Mouse (Mus musculus): ENCODE measurements around the gene Ears2.

DNA sequence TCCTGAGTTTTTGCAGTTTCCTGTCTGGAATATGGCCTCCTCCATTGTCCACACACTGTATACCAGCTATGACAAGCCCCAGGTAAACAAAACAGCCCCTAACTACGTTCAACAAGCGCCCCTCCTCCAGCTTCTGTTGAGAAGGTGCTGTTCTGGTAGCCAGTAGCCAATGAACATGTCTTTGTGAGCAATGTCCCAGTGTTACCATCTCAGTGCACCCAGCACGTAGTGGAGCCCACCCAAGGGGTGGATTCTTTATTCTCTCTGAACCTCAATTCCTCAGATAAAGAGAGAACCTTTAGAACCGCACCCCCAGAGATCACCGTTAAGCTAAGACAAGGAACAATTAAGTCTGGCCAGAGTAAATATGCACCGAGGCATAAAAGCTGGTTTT, 46.8 kb downstream of the Ears2 start:
- TF ChIP-seq CTCF (IDR thresholded peaks at IDR 0.05; ENCODE audit: insufficient read depth, low read length) = no peak
- TF ChIP-seq POLR2A (IDR thresholded peaks at IDR 0.05; ENCODE audit: borderline replicate concordance, extremely low read depth, low read depth, low read length) = no peak

Data from lung, adult 2 months (tissue).